Mouse (Mus musculus): ENCODE measurements around the gene Ube2j2. TPM values are rescaled to one million over a fixed set of nuclear protein-coding genes. Genes with fewer than 3 reads are reported as not detected.

Ube2j2 gene
- polyA plus RNA-seq, 1 experiment from 2014 or later, result 123 TPM

DNA sequence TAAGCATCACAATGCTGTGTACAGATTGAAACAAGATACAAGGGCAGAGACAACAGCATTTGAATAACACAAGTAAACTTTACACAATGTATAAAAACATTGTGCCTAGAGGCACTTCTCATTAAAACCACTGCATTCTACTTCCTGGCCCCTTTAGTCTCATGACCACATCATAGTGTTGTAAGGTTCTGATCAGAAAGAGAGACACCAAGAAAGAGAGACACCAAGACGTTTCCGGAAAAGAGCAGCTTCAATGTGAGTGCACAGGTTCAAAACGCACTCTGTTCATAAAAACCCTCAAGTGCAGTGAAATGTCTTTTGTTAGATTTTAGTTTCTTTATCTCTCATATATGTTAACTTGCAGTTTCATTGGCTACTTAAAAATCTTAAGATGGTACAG, 60.5 kb downstream of the Ube2j2 start:
- no peaks in the 10 kb centered on the region for H3K9me3 ChIP-seq (ENCODE audit: control insufficient read depth, low read length)
- no peak overlapping the region for H3K27ac ChIP-seq (ENCODE audit: low read depth, low read length)
- ATAC-seq (ENCODE audit: low read depth), result no peak
- peaks cover 81% of the 10 kb centered on the region for H3K36me3 ChIP-seq (ENCODE audit: control insufficient read depth, insufficient read depth, low read length)
- no peaks in the 10 kb centered on the region for H3K27me3 ChIP-seq (ENCODE audit: control insufficient read depth, insufficient read depth, low read length)
- no peaks in the 10 kb centered on the region for H3K4me1 ChIP-seq (ENCODE audit: control insufficient read depth, insufficient read depth, low read length)
- H3K4me2 ChIP-seq (ENCODE audit: low read depth, low read length), result no peak overlapping the region
- no peak overlapping the region for H3K9ac ChIP-seq (replicated peaks; ENCODE audit: low read depth, low read length)
- 95% methylated on average over 3 of the region's 3 CpGs for WGBS
- H3K4me3 ChIP-seq (ENCODE audit: low read depth, low read length), result no peak overlapping the region

DNA sequence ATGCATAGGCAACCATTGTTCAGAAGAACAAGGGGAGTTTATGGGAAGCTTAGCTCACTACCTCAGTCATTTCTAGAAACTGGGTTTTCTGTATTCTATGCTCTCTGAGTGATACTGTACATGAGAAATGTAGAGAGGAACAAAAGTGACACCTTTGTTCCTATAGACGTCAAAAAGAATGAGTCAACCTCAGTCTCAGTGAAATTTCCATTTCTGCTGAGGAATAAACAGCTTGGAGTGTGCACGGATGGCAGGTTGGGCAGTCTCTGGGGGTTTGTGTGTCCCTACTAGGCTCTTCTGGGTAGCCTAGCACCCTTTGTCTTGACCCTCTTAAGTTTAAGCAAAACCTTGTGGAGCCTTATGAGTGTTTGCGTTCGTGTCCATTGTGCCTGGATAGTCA, 64.7 kb downstream of the Ube2j2 start:
- Histone ChIP-seq H3K9ac (replicated peaks; ENCODE audit: low read depth, low read length) (no peak overlapping the region), H3K27ac (ENCODE audit: low read depth, low read length) (no peak overlapping the region), H3K4me2 (ENCODE audit: low read depth, low read length) (no peak overlapping the region), H3K4me1 (ENCODE audit: control insufficient read depth, insufficient read depth, low read length) (no peaks in the 10 kb centered on the region), H3K9me3 (ENCODE audit: control insufficient read depth, low read length) (no peaks in the 10 kb centered on the region), H3K4me3 (ENCODE audit: low read depth, low read length) (no peak overlapping the region), H3K36me3 (ENCODE audit: control insufficient read depth, insufficient read depth, low read length) (peaks cover 59% of the 10 kb centered on the region), H3K27me3 (ENCODE audit: control insufficient read depth, insufficient read depth, low read length) (no peaks in the 10 kb centered on the region)
- WGBS, result 96% methylated on average over 4 of the region's 4 CpGs
- ATAC-seq (ENCODE audit: low read depth), result no peak

Small RNA genes lying within 50 kb of the gene (microRNA-seq; reads per million reads assigned to microRNA genes)
- gene Gm22991, result not detected

Other genes starting within 250 kb of the Ube2j2 start
- gene Fndc10, start 249.5 kb upstream of the Ube2j2 start, polyA plus RNA-seq (2014; fragmentation: Nextera tagmentation; extraction: Ambion mirVana), result 8.5 and 10.4 TPM in 2 replicates
- 172 and 179 TPM in 2 replicates for gene Ssu72, start 239.0 kb upstream of the Ube2j2 start, polyA plus RNA-seq (2014; fragmentation: Nextera tagmentation; extraction: Ambion mirVana)
- 6.8 and 9.6 TPM in 2 replicates for gene Tmem240, start 209.0 kb upstream of the Ube2j2 start, polyA plus RNA-seq (2014; fragmentation: Nextera tagmentation; extraction: Ambion mirVana)
- 82.6 and 85.0 TPM in 2 replicates for gene Atad3a, start 182.7 kb upstream of the Ube2j2 start, polyA plus RNA-seq (2014; fragmentation: Nextera tagmentation; extraction: Ambion mirVana)
- 17.4 and 23.1 TPM in 2 replicates for gene Vwa1, start 169.1 kb upstream of the Ube2j2 start, polyA plus RNA-seq (2014; fragmentation: Nextera tagmentation; extraction: Ambion mirVana)
- gene Tmem88b, start 158.0 kb upstream of the Ube2j2 start, polyA plus RNA-seq (2014; fragmentation: Nextera tagmentation; extraction: Ambion mirVana), result 0.92 and 1.2 TPM in 2 replicates
- not detected in 2 replicates for gene Ankrd65, start 153.4 kb upstream of the Ube2j2 start, polyA plus RNA-seq (2014; fragmentation: Nextera tagmentation; extraction: Ambion mirVana)
- 258 and 275 TPM in 2 replicates for gene Mrpl20, start 141.0 kb upstream of the Ube2j2 start, polyA plus RNA-seq (2014; fragmentation: Nextera tagmentation; extraction: Ambion mirVana)
- gene Ccnl2, start 131.3 kb upstream of the Ube2j2 start, polyA plus RNA-seq (2014; fragmentation: Nextera tagmentation; extraction: Ambion mirVana), result 153 and 173 TPM in 2 replicates
- gene Aurkaip1, start 112.6 kb upstream of the Ube2j2 start, polyA plus RNA-seq (2014; fragmentation: Nextera tagmentation; extraction: Ambion mirVana), result 120 and 127 TPM in 2 replicates
- gene Mxra8, start 104.2 kb upstream of the Ube2j2 start, polyA plus RNA-seq (2014; fragmentation: Nextera tagmentation; extraction: Ambion mirVana), result 9.6 and 24.0 TPM in 2 replicates
- 14.0 and 16.1 TPM in 2 replicates for gene Dvl1, start 96.4 kb upstream of the Ube2j2 start, polyA plus RNA-seq (2014; fragmentation: Nextera tagmentation; extraction: Ambion mirVana)
- 0.45 and 0.47 TPM in 2 replicates for gene Tas1r3, start 80.5 kb upstream of the Ube2j2 start, polyA plus RNA-seq (2014; fragmentation: Nextera tagmentation; extraction: Ambion mirVana)
- gene Cptp, start 74.4 kb upstream of the Ube2j2 start, polyA plus RNA-seq (2014; fragmentation: Nextera tagmentation; extraction: Ambion mirVana), result 31.4 and 31.8 TPM in 2 replicates
- 74.9 and 75.8 TPM in 2 replicates for gene Ints11, start 74.3 kb upstream of the Ube2j2 start, polyA plus RNA-seq (2014; fragmentation: Nextera tagmentation; extraction: Ambion mirVana)
- gene Pusl1, start 52.0 kb upstream of the Ube2j2 start, polyA plus RNA-seq (2014; fragmentation: Nextera tagmentation; extraction: Ambion mirVana), result 53.4 and 57.4 TPM in 2 replicates
- 67.8 and 76.7 TPM in 2 replicates for gene Acap3, start 52.0 kb upstream of the Ube2j2 start, polyA plus RNA-seq (2014; fragmentation: Nextera tagmentation; extraction: Ambion mirVana)
- 10.5 and 11.5 TPM in 2 replicates for gene C1qtnf12, start 18.5 kb downstream of the Ube2j2 start, polyA plus RNA-seq (2014; fragmentation: Nextera tagmentation; extraction: Ambion mirVana)
- gene B3galt6, start 48.8 kb downstream of the Ube2j2 start, polyA plus RNA-seq (2014; fragmentation: Nextera tagmentation; extraction: Ambion mirVana), result 37.4 and 38.1 TPM in 2 replicates
- 123 and 125 TPM in 2 replicates for gene Sdf4, start 49.0 kb downstream of the Ube2j2 start, polyA plus RNA-seq (2014; fragmentation: Nextera tagmentation; extraction: Ambion mirVana)
- 0.20 and 0.70 TPM in 2 replicates for gene Tnfrsf4, start 70.0 kb downstream of the Ube2j2 start, polyA plus RNA-seq (2014; fragmentation: Nextera tagmentation; extraction: Ambion mirVana)
- 1.5 and 2.7 TPM in 2 replicates for gene Tnfrsf18, start 82.3 kb downstream of the Ube2j2 start, polyA plus RNA-seq (2014; fragmentation: Nextera tagmentation; extraction: Ambion mirVana)
- not detected in 2 replicates for gene Ttll10, start 115.6 kb downstream of the Ube2j2 start, polyA plus RNA-seq (2014; fragmentation: Nextera tagmentation; extraction: Ambion mirVana)
- gene 9430015G10Rik, start 166.2 kb downstream of the Ube2j2 start, polyA plus RNA-seq (2014; fragmentation: Nextera tagmentation; extraction: Ambion mirVana), result 32.1 and 32.4 TPM in 2 replicates
- 0.61 and 0.64 TPM in 2 replicates for gene Rnf223, start 186.7 kb downstream of the Ube2j2 start, polyA plus RNA-seq (2014; fragmentation: Nextera tagmentation; extraction: Ambion mirVana)